Mouse (Mus musculus) spleen, adult 2 months (tissue): Measurements from ENCODE around the gene Grin2c. TPM values are rescaled to one million over a fixed set of nuclear protein-coding genes. Genes with fewer than 3 reads are reported as not detected.

Experiments
- DNase-seq, 2 experiments: peaks; one replicate each; pipeline versions ENCODE4 v3.0.0 to v3.0.0-alpha.2; 2012 to 2021; ENCODE audit warnings: low spot score in 2 of 2, low read depth in 1 of 2
- H3K27ac ChIP-seq: fragments of 200-500 bp; 2 replicates; pipeline ENCODE4 v1.5.1; 2012; ENCODE audit warnings: low read length, inconsistent platforms; ENCODE audit not compliant: insufficient read depth
- H3K27me3 ChIP-seq: fragments of 200-500 bp; 2 replicates; pipeline ENCODE4 v1.6.1; 2012; ENCODE audit warnings: mild to moderate bottlenecking, moderate library complexity, low read length, inconsistent platforms; ENCODE audit not compliant: control insufficient read depth, insufficient read depth
- H3K36me3 ChIP-seq: fragments of 200-500 bp; 2 replicates; pipeline ENCODE4 v1.6.1; 2012; ENCODE audit warnings: mild to moderate bottlenecking, low read length, inconsistent platforms; ENCODE audit not compliant: control insufficient read depth, insufficient read depth
- H3K4me1 ChIP-seq: fragments of 200-500 bp; 2 replicates; pipeline ENCODE4 v1.6.1; 2011; ENCODE audit warnings: inconsistent platforms; ENCODE audit not compliant: control insufficient read depth, insufficient read depth, insufficient read length
- H3K4me3 ChIP-seq: fragments of 200-500 bp; 2 replicates; pipeline ENCODE4 v1.5.1; 2011; ENCODE audit warnings: mild to moderate bottlenecking, inconsistent platforms; ENCODE audit not compliant: insufficient read depth, insufficient read length; ENCODE audit errors: extremely low read depth
- CTCF ChIP-seq: fragments of 200-500 bp; IDR thresholded peaks from 2 replicates; pipeline ENCODE4 v1.5.1; 2011; ENCODE audit warnings: mild to moderate bottlenecking, inconsistent platforms; ENCODE audit not compliant: insufficient read depth, insufficient read length, insufficient replicate concordance; ENCODE audit errors: extremely low read depth
- POLR2A ChIP-seq: fragments of 200-500 bp; IDR thresholded peaks from 2 replicates; pipeline ENCODE4 v1.6.1; 2011; ENCODE audit warnings: low read depth, low read length, inconsistent platforms
- WGBS: fragments of 180-500 bp; shearing (Covaris S2); methylation state at CpG from one replicate; pipeline ENCODE4 v1.1.7; 2018; 5-methylcytosine and 5-hydroxymethylcytosine counted together
- polyA plus RNA-seq: library from polyadenylated mRNA; depleted of rRNA; stranded (reverse); fragments of >200 nt; gene quantifications from 2 replicates; pipeline ENCODE4 v1.2.3, GENCODE M21; 2012

Grin2c gene
- polyA plus RNA-seq, 1 experiment, result 13.7 TPM

GRCm38 (mm10) chr11:115272894-115273498 is 6.0 kb upstream of the Grin2c start:
- WGBS, result 86% methylated on average over 10 of the region's 10 CpGs
- no peak for TF ChIP-seq POLR2A
- TF ChIP-seq CTCF, result no peak
- no peak for DNase-seq

GRCm38 (mm10) chr11:115271481-115271880 is 4.4 kb upstream of the Grin2c start:
- Histone ChIP-seq H3K27me3 (peaks cover 12% of the 10 kb centered on the region), H3K36me3 (peaks cover 15% of the 10 kb centered on the region), H3K4me1 (peaks cover 16% of the 10 kb centered on the region), H3K27ac (no peak overlapping the region), H3K4me3 (no peak overlapping the region)
- TF ChIP-seq POLR2A (no peak), CTCF (no peak)
- no peak for DNase-seq
- 90% methylated on average over 10 of the region's 10 CpGs for WGBS

More at GRCm38 (mm10) chr11:115272894-115273498, 6.0 kb upstream of the Grin2c start:
- H3K4me3 ChIP-seq, result no peak overlapping the region
- peaks cover 1% of the 10 kb centered on the region for H3K27me3 ChIP-seq
- peaks cover 14% of the 10 kb centered on the region; the same call in 1 of the 2 replicates for H3K4me1 ChIP-seq
- H3K27ac ChIP-seq, result no peak overlapping the region
- H3K36me3 ChIP-seq, result peaks cover 15% of the 10 kb centered on the region

DNA sequence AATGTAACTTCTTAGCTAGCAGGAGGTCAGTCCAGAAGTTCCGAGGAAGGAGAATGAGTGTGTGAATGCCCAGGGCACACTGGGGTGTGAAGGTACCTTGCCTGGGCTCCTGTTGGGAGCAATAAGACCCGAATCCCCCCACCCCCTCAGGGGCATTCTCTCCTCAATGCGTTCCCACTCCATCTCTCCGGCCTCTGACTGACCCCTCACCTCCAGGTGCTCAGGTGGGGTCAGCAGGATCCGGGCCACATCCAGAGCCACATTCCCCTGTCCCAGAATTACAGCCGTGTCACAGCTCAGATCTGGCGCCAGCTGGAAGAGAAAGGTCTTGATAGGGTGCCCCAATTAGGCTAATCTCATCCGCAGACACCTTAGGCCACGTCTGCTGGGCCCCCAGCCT is 4.0 kb upstream of the Grin2c start:
- Histone ChIP-seq H3K4me1 (peaks cover 12% of the 10 kb centered on the region), H3K27ac (no peak overlapping the region), H3K36me3 (peaks cover 15% of the 10 kb centered on the region), H3K27me3 (peaks cover 16% of the 10 kb centered on the region), H3K4me3 (no peak overlapping the region)
- WGBS, result 93% methylated on average over 9 of the region's 9 CpGs
- no peak for DNase-seq
- TF ChIP-seq POLR2A (no peak), CTCF (no peak)

GRCm38 (mm10) chr11:115270148-115270861 is 3.3 kb upstream of the Grin2c start:
- 60% methylated on average over 19 of the region's 19 CpGs for WGBS
- peaks cover 15% of the 10 kb centered on the region for H3K36me3 ChIP-seq
- peaks cover 19% of the 10 kb centered on the region for H3K27me3 ChIP-seq
- H3K4me1 ChIP-seq, result peaks cover 4% of the 10 kb centered on the region
- no peak overlapping the region for H3K27ac ChIP-seq
- peak; percentile 15 to 42 for DNase-seq
- peak; percentile 83; the same call in 1 of the 2 replicates for TF ChIP-seq CTCF
- no peak for TF ChIP-seq POLR2A
- H3K4me3 ChIP-seq, result no peak overlapping the region

GRCm38 (mm10) chr11:115269330-115270066 is 2.5 kb upstream of the Grin2c start:
- peaks cover 15% of the 10 kb centered on the region for H3K36me3 ChIP-seq
- H3K4me1 ChIP-seq, result peaks cover 3% of the 10 kb centered on the region; the same call in 1 of the 2 replicates
- WGBS, result 83% methylated on average over 27 of the region's 27 CpGs
- H3K27ac ChIP-seq, result no peak overlapping the region
- peaks cover 21% of the 10 kb centered on the region for H3K27me3 ChIP-seq
- H3K4me3 ChIP-seq, result no peak overlapping the region
- DNase-seq, result no peak
- TF ChIP-seq CTCF (no peak), POLR2A (no peak)

GRCm38 (mm10) chr11:115267958-115268357 is 915 bp upstream of the Grin2c start:
- 97% methylated on average over 11 of the region's 11 CpGs for WGBS

More at GRCm38 (mm10) chr11:115267958-115268357, 915 bp upstream of the Grin2c start:
- Histone ChIP-seq H3K27ac (no peak overlapping the region), H3K27me3 (peaks cover 22% of the 10 kb centered on the region), H3K4me3 (no peak overlapping the region), H3K4me1 (peaks cover 3% of the 10 kb centered on the region; the same call in 1 of the 2 replicates), H3K36me3 (peaks cover 15% of the 10 kb centered on the region)
- TF ChIP-seq POLR2A (no peak), CTCF (no peak)
- no peak for DNase-seq
